In the genomic region with DNA sequence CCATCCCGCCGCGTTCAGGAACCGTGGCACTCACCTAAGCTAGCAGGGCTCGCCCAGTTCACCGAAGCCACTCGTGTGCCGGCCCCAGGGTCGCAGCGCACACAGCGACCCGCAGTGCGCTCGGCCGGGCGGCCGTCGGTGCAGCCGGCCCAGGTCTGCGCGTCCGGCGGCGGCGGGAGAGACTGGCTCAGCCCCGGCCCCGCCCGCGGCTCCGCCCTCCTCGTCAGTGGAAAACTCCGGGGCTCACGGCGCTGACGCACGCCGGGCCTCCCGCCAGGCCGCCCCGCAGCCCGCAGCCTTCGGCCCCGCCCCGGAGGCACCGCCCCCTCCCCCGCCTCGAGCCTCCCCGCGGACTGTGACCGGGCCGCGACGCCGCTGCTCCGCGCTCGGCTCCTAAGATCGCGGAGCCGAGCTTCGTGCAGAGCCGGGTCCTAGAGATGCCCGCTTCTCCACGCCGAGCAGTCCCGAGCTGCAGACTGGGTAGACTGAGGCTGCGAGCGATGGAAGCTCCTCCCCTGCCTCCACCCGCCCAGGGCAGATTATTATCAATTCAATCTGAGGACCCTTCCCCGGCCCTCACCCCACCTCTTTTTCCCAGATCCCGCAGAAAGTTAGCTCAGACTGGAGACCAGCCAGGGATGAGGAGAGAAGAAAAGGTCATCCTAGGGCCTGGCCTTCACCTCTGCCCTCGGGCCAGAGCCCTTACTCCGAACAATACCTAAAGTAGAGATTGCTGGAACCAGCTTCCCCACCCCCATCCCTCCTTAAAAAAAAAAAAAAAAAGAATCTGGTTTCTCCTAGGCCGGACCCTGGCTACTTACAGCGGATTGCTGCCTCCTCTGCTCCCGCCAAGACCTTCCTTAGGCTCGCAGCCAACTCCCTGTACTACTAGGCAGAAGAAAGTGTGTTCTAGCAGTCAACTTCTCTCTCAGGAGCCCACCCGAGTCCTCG, we compare ENCODE assay signal across 8 mouse cellular contexts. TPM values are rescaled to one million over a fixed set of nuclear protein-coding genes. Genes with fewer than 3 reads are reported as not detected.
A peak's percentile ranks its signal among the peaks of the same experiment; 100 is the strongest.
DNase-seq lines count a peak whose midpoint lies in the region; ATAC-seq and TF ChIP-seq lines count a peak whose summit lies in the region.

No protein-coding gene starts in this region.

- peak overlapping the region; percentile 65 for H3K4me3 ChIP-seq in embryonic facial prominence, embryonic 11.5 days (ENCODE audit: low read depth, low read length)
- H3K4me3 ChIP-seq in liver, embryonic 11.5 days (ENCODE audit: low read depth, low read length): peak overlapping the region; percentile 77
- peak overlapping the region; percentile 54 for H3K4me3 ChIP-seq in myocyte

- H3K79me2 ChIP-seq in myocyte (ENCODE audit: control insufficient read depth, insufficient read depth): peaks cover 21% of the 10 kb centered on the region

- H3K4me2 ChIP-seq in embryonic facial prominence, embryonic 11.5 days (ENCODE audit: low read depth, low read length): peak overlapping the region; percentile 95
- peak overlapping the region; percentile 99 for H3K4me2 ChIP-seq in liver, embryonic 11.5 days
- H3K4me2 ChIP-seq in myocyte (ENCODE audit: low read depth): peak overlapping the region; percentile 100

- under 1% methylated on average over 69 of the region's 79 CpGs for WGBS in embryonic facial prominence, embryonic 11.5 days
- WGBS in liver, embryonic 11.5 days: 1% methylated on average over 74 of the region's 79 CpGs

- ATAC-seq in embryonic facial prominence, embryonic 11.5 days (replicated peaks; ENCODE audit: insufficient number of reproducible peaks, low FRiP score, low TSS enrichment, low read depth): peak; percentile 49
- ATAC-seq in liver, embryonic 11.5 days (replicated peaks; ENCODE audit: low FRiP score): peak; percentile 83

- H3K27me3 ChIP-seq in embryonic facial prominence, embryonic 11.5 days (ENCODE audit: control insufficient read depth, insufficient read depth, low read length): no peaks in the 10 kb centered on the region
- H3K27me3 ChIP-seq in liver, embryonic 11.5 days (replicated peaks; ENCODE audit: control insufficient read depth, insufficient read depth, low read length): no peaks in the 10 kb centered on the region
- no peaks in the 10 kb centered on the region for H3K27me3 ChIP-seq in myocyte (ENCODE audit: control insufficient read depth, insufficient read depth, insufficient read length)

- TF ChIP-seq POLR2A in myocyte (IDR thresholded peaks at IDR 0.05; ENCODE audit: insufficient read length, low read depth): peak; percentile 97

- no peaks in the 10 kb centered on the region for H3K9me3 ChIP-seq in embryonic facial prominence, embryonic 11.5 days (replicated peaks; ENCODE audit: control insufficient read depth, low read length)
- no peaks in the 10 kb centered on the region for H3K9me3 ChIP-seq in liver, embryonic 11.5 days (ENCODE audit: control insufficient read depth, low read length)

- H3K9ac ChIP-seq in embryonic facial prominence, embryonic 11.5 days (replicated peaks; ENCODE audit: low read length): peak overlapping the region; percentile 62
- peak overlapping the region; percentile 70 for H3K9ac ChIP-seq in liver, embryonic 11.5 days (ENCODE audit: low read depth, low read length)

- H3K27ac ChIP-seq in embryonic facial prominence, embryonic 11.5 days (replicated peaks; ENCODE audit: low read depth, low read length): 0 out of 2 replicates have a peak overlapping the region, but pooled peaks have one; percentile 28
- peak overlapping the region; percentile 32; the same call in 1 of the 2 replicates for H3K27ac ChIP-seq in liver, embryonic 11.5 days (ENCODE audit: low read depth, low read length)

- peak overlapping the region; percentile 57 for H3ac ChIP-seq in myocyte (ENCODE audit: control insufficient read depth, insufficient read length)

- no peaks in the 10 kb centered on the region for H3K36me3 ChIP-seq in embryonic facial prominence, embryonic 11.5 days (replicated peaks; ENCODE audit: control insufficient read depth, insufficient read depth, low read depth, low read length)
- H3K36me3 ChIP-seq in liver, embryonic 11.5 days (ENCODE audit: control insufficient read depth, insufficient read depth, low read length): no peaks in the 10 kb centered on the region
- no peaks in the 10 kb centered on the region for H3K36me3 ChIP-seq in myocyte (ENCODE audit: control insufficient read depth, insufficient read depth)

- peaks cover 27% of the 10 kb centered on the region for H3K4me1 ChIP-seq in embryonic facial prominence, embryonic 11.5 days (ENCODE audit: control insufficient read depth, insufficient read depth, low read length)
- peaks cover 51% of the 10 kb centered on the region for H3K4me1 ChIP-seq in liver, embryonic 11.5 days (replicated peaks; ENCODE audit: control insufficient read depth, insufficient read depth, low read length)

- DNase-seq in 416B (ENCODE audit: low read depth): peak; percentile 77
- peak; percentile 97 for DNase-seq in adrenal gland, postnatal 25 days
- DNase-seq in embryonic facial prominence, embryonic 11.5 days (ENCODE audit: low spot score): peak; percentile 85
- DNase-seq in heart, adult 8-10 months (ENCODE audit: low spot score): peak; percentile 89
- peak; percentile 91 for DNase-seq in kidney, adult 8-10 months
- peak; percentile 84 for DNase-seq in liver, embryonic 11.5 days (ENCODE audit: low spot score)
- DNase-seq in spleen, postnatal 36 days (ENCODE audit: low spot score in 2 of 2): peak; percentile 89 to 92

TF ChIP-seq in myocyte, 11 proteins besides CTCF, POLR2A, EP300 and RAD21:
- TF ChIP-seq MYOG (IDR thresholded peaks at IDR 0.05; ENCODE audit: control insufficient read depth in 1 of 3, insufficient read depth in 1 of 3, insufficient read length in 2 of 3, low read depth in 2 of 3) (peak in 1 of 3 experiments; percentile 4), CEBPB (IDR thresholded peaks at IDR 0.05; ENCODE audit: insufficient read depth, poor library complexity, severe bottlenecking) (no peak), MYOD1 (IDR thresholded peaks at IDR 0.05; ENCODE audit: control insufficient read depth in 1 of 3, insufficient read length in 2 of 3, low read depth in 2 of 3) (peak in 1 of 3 experiments; percentile 29), POLR2AphosphoS2 (IDR thresholded peaks at IDR 0.05; ENCODE audit: insufficient read length, low read depth) (peak; percentile 92)

RNA-seq across cellular contexts. Expression of a gene that starts 0.6 kb away (rescaled TPM):
- total RNA-seq in adrenal gland, postnatal 25 days (2021): 12.5 and 13.0 TPM in 2 replicates
- 1.5 and 2.1 TPM in 2 replicates for polyA plus RNA-seq in embryonic facial prominence, embryonic 11.5 days (2014; fragmentation: Nextera tagmentation; extraction: Ambion mirVana)
- total RNA-seq in heart, adult 8-10 months (2022): 10 to 100 TPM; 10.9 to 32.1 (median 16.1) TPM
- polyA plus RNA-seq in liver, embryonic 11.5 days (2014; fragmentation: Nextera tagmentation; extraction: Ambion mirVana): 1.1 and 2.2 TPM in 2 replicates
- polyA plus RNA-seq in myocyte (2012; fragmentation: generic; extraction: Trizol): 9.2 TPM

RNA-seq across cellular contexts. Expression of a gene that starts 39.5 kb away (rescaled TPM):
- total RNA-seq in adrenal gland, postnatal 25 days (2021): 0.12 TPM in 1 of 2 replicates, not detected in the other
- 0.06 and 0.13 TPM in 2 replicates for polyA plus RNA-seq in embryonic facial prominence, embryonic 11.5 days (2014; fragmentation: Nextera tagmentation; extraction: Ambion mirVana)
- 100 to 1,000 TPM; 130 to 157 (median 141) TPM for total RNA-seq in heart, adult 8-10 months (2022)
- 0.25 and 1.1 TPM in 2 replicates for polyA plus RNA-seq in liver, embryonic 11.5 days (2014; fragmentation: Nextera tagmentation; extraction: Ambion mirVana)
- polyA plus RNA-seq in myocyte (2012; fragmentation: generic; extraction: Trizol): 35.6 TPM

RNA-seq across cellular contexts. Expression of a gene that starts 46.5 kb away (rescaled TPM):
- total RNA-seq in adrenal gland, postnatal 25 days (2021): 0.15 TPM in 1 of 2 replicates, not detected in the other
- 0.10 and 0.33 TPM in 2 replicates for polyA plus RNA-seq in embryonic facial prominence, embryonic 11.5 days (2014; fragmentation: Nextera tagmentation; extraction: Ambion mirVana)
- total RNA-seq in heart, adult 8-10 months (2022): under 1 TPM in 1 of 4 experiments, not detected in 3; 0.09 TPM
- 0.14 TPM in 1 of 2 replicates, not detected in the other for polyA plus RNA-seq in liver, embryonic 11.5 days (2014; fragmentation: Nextera tagmentation; extraction: Ambion mirVana)
- polyA plus RNA-seq in myocyte (2012; fragmentation: generic; extraction: Trizol): 0.05 TPM

RNA-seq across cellular contexts. Expression of a gene that starts 46.5 kb away (rescaled TPM):
- total RNA-seq in adrenal gland, postnatal 25 days (2021): 16.5 and 33.1 TPM in 2 replicates
- 18.3 and 20.1 TPM in 2 replicates for polyA plus RNA-seq in embryonic facial prominence, embryonic 11.5 days (2014; fragmentation: Nextera tagmentation; extraction: Ambion mirVana)
- 10 to 100 TPM; 35.0 to 41.4 (median 37.9) TPM for total RNA-seq in heart, adult 8-10 months (2022)
- 24.7 and 25.0 TPM in 2 replicates for polyA plus RNA-seq in liver, embryonic 11.5 days (2014; fragmentation: Nextera tagmentation; extraction: Ambion mirVana)
- 10.5 TPM for polyA plus RNA-seq in myocyte (2012; fragmentation: generic; extraction: Trizol)

Comparison
In these comparisons a context has a peak if more than half of its experiments do, and no peak if none do; other contexts are left out.
1. Peak in every context shown above with its lines: DNase-seq, ATAC-seq, H3K4me3 ChIP-seq and H3K27ac ChIP-seq.
2. RNA of a gene that starts 39.5 kb away (polyA plus RNA-seq): 35.6 TPM in myocyte (single experiment); 0.25 to 1.1 TPM in liver, embryonic 11.5 days and 0.06 to 0.13 TPM in embryonic facial prominence, embryonic 11.5 days; every median in the first group is over 10 times any median in the second.